Mouse (Mus musculus) CD4-positive naive resting alpha-beta T cell, adult 76 days (primary cell): ENCODE measurements around the gene Kdelc2. TPM values are rescaled to one million over a fixed set of nuclear protein-coding genes. Genes with fewer than 3 reads are reported as not detected.

ENCODE experiments used
- total RNA-seq: library from RNA; stranded (reverse); gene quantifications from one replicate; pipeline ENCODE4 v1.2.4, GENCODE M21; 2023

The Kdelc2 gene
- 0.59 TPM for total RNA-seq

GRCm38 (mm10) chr9:53383951-53384866 lies at the start of gene Kdelc2:
TSS of gene Kdelc2 (plus strand) at chr9:53384025.

GRCm38 (mm10) chr9:53402291-53402711 lies 18.5 kb downstream of the Kdelc2 start, which contains the start of gene 4930550C14Rik:
TSS of gene 4930550C14Rik (plus strand) at chr9:53402325.

Other genes with a start within 250 kb of the Kdelc2 start
- 49.1 TPM for gene Ddx10, start 136.0 kb upstream of the Kdelc2 start, total RNA-seq
- gene Exph5, start 82.4 kb upstream of the Kdelc2 start, total RNA-seq, result 0.32 TPM
- gene 4930550C14Rik, start 18.3 kb downstream of the Kdelc2 start, total RNA-seq, result not detected
- gene Atm, start 152.7 kb downstream of the Kdelc2 start, total RNA-seq, result 63.6 TPM
- gene Npat, start 153.0 kb downstream of the Kdelc2 start, total RNA-seq, result 22.6 TPM
- gene Acat1, start 226.4 kb downstream of the Kdelc2 start, total RNA-seq, result 34.2 TPM